Mouse (Mus musculus) kidney, postnatal 0 days (tissue): Measurements from ENCODE around the gene Mef2d. TPM values are rescaled to one million over a fixed set of nuclear protein-coding genes. Genes with fewer than 3 reads are reported as not detected.

Experiments
- ATAC-seq: fragments of 200-750 bp; cut with Nextera tagmentation; replicated peaks from 2 replicates; pipeline ENCODE4 v1.8.0; 2017; ENCODE audit warnings: low read depth, moderate number of reproducible peaks, moderate TSS enrichment, moderate library complexity; ENCODE audit not compliant: low FRiP score
- DNase-seq: peaks from one replicate; pipeline ENCODE4 v3.0.0-alpha.2; 2016; ENCODE audit warnings: low spot score
- H3K27ac ChIP-seq: fragments of 300-500 bp; sonication (generic); 2 replicates; pipeline ENCODE4 v1.5.1; 2014; ENCODE audit warnings: mild to moderate bottlenecking
- H3K27me3 ChIP-seq: fragments of 300-500 bp; sonication (generic); 2 replicates; pipeline ENCODE4 v1.6.1; 2014; ENCODE audit warnings: low read length, mixed read lengths; ENCODE audit not compliant: insufficient read depth
- H3K36me3 ChIP-seq: fragments of 300-500 bp; sonication (generic); 2 replicates; pipeline ENCODE4 v1.6.1; 2014; ENCODE audit warnings: low read length, mixed read lengths; ENCODE audit not compliant: insufficient read depth
- H3K4me1 ChIP-seq: fragments of 300-500 bp; sonication (generic); replicated peaks from 2 replicates; pipeline ENCODE4 v1.6.1; 2014; ENCODE audit warnings: antibody characterized with exemption, low read length, mixed read lengths; ENCODE audit not compliant: insufficient read depth
- H3K4me2 ChIP-seq: fragments of 300-500 bp; sonication (generic); 2 replicates; pipeline ENCODE4 v1.6.1; 2014; ENCODE audit warnings: mild to moderate bottlenecking, low read length, moderate library complexity, mixed read lengths
- H3K4me3 ChIP-seq: fragments of 300-500 bp; sonication (generic); replicated peaks from 2 replicates; pipeline ENCODE4 v1.5.1; 2014; ENCODE audit warnings: low read depth, low read length
- H3K9ac ChIP-seq: fragments of 300-500 bp; sonication (generic); 2 replicates; pipeline ENCODE4 v1.6.1; 2014; ENCODE audit warnings: low read depth, low read length
- H3K9me3 ChIP-seq: fragments of 300-500 bp; sonication (generic); replicated peaks from 2 replicates; pipeline ENCODE4 v1.6.1; 2016; ENCODE audit warnings: low read length, inconsistent platforms, mixed read lengths
- CTCF ChIP-seq: IDR thresholded peaks from 2 replicates; pipeline ENCODE4 v1.5.1; 2016; ENCODE audit warnings: antibody characterized with exemption, low read depth, mild to moderate bottlenecking, moderate library complexity
- WGBS: fragments of 180-500 bp; shearing (Covaris S2); extraction: QIAGEN DNeasy Blood & Tissue Kit; methylation state at CpG from one replicate; pipeline ENCODE4 v1.1.7; 2014; 5-methylcytosine and 5-hydroxymethylcytosine counted together
- polyA plus RNA-seq: library from polyadenylated mRNA; unstranded; fragments of >200 nt; fragmentation: Nextera tagmentation; extraction: Ambion mirVana; gene quantifications from 2 replicates; pipeline ENCODE4 v1.2.1, GENCODE M21; 2015

Gene Mef2d
- polyA plus RNA-seq, 1 experiment from 2014 or later: 16.2 TPM

- no peak for ATAC-seq
- Histone ChIP-seq H3K27me3 (no peaks in the 10 kb centered on the region), H3K9me3 (no peaks in the 10 kb centered on the region), H3K9ac (no peak overlapping the region), H3K36me3 (peaks cover 81% of the 10 kb centered on the region), H3K4me3 (no peak overlapping the region), H3K27ac (peak overlapping the region; percentile 25; the same call in 1 of the 2 replicates), H3K4me2 (no peak overlapping the region), H3K4me1 (no peaks in the 10 kb centered on the region)
- DNase-seq: no peak
- 48% methylated on average over 3 of the region's 3 CpGs for WGBS
- no peak for TF ChIP-seq CTCF
These were observed 22.1 kb downstream of the Mef2d start for GRCm38 (mm10) chr3:88164263-88164662.

DNA sequence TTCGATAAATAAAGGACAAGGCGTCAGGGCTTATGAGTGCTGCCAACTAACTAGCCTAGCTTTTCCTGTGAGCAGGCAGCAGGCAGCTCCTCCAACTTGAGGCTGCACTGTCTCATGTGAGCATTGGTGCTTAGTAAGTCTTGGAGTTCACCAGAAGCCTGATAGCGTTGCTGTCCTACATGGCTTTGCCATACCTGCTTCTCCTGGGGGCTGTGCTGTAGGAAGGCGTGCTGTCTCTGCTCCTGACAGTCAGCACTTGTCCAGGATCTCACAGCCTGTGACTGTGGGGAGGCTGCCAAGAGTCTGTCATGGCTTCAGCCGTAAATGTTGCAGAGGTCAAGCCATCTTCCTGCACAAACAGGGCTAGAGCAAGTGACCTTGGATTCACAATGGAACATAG lies 23.9 kb downstream of the Mef2d start:
- ATAC-seq: no peak
- H3K9ac ChIP-seq: no peak overlapping the region
- no peaks in the 10 kb centered on the region for H3K27me3 ChIP-seq
- no peak for TF ChIP-seq CTCF
- H3K4me3 ChIP-seq: no peak overlapping the region
- WGBS: 82% methylated on average over 5 of the region's 5 CpGs
- no peak for DNase-seq
- no peak overlapping the region for H3K4me2 ChIP-seq
- H3K4me1 ChIP-seq: no peaks in the 10 kb centered on the region
- peaks cover 82% of the 10 kb centered on the region for H3K36me3 ChIP-seq
- no peaks in the 10 kb centered on the region for H3K9me3 ChIP-seq
- H3K27ac ChIP-seq: no peak overlapping the region

DNA sequence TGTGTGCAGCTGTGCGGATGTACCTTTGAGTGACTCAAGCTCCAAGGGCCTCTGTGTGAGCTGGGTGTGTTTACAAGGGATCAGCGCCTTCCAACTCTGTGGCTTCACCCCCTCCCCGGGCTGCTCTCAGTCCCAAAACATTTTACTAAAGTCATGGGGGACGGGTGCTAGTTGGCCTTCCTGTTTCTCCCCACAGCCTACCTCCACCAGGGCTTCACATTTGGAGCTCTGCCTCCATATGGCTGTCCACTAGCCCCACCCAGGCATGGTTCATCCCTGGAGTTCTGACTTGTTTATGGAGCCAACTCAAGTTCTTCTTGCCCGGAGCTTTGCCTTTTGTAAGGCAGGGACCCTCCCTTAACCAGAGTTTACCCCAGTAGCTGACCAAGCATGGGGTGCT lies 28.2 kb downstream of the Mef2d start:
- no peak overlapping the region for H3K9ac ChIP-seq
- H3K4me2 ChIP-seq: no peak overlapping the region
- H3K4me3 ChIP-seq: no peak overlapping the region
- H3K4me1 ChIP-seq: no peaks in the 10 kb centered on the region
- no peak overlapping the region for H3K27ac ChIP-seq
- peaks cover 60% of the 10 kb centered on the region for H3K36me3 ChIP-seq
- no peaks in the 10 kb centered on the region for H3K27me3 ChIP-seq
- no peak for TF ChIP-seq CTCF
- H3K9me3 ChIP-seq: no peaks in the 10 kb centered on the region
- ATAC-seq: no peak
- WGBS: 82% methylated on average over 5 of the region's 5 CpGs
- DNase-seq: no peak

- ATAC-seq (no peak), DNase-seq (no peak)
- Histone ChIP-seq H3K4me2 (no peak overlapping the region), H3K4me1 (0 out of 2 replicates have a peak, but pooled peaks cover 3% of the 10 kb centered on the region), H3K27ac (no peak overlapping the region), H3K36me3 (peaks cover 51% of the 10 kb centered on the region), H3K27me3 (no peaks in the 10 kb centered on the region), H3K9me3 (no peaks in the 10 kb centered on the region), H3K9ac (no peak overlapping the region), H3K4me3 (no peak overlapping the region)
- TF ChIP-seq CTCF: no peak
- 83% methylated on average over 3 of the region's 3 CpGs for WGBS
These were observed 30.3 kb downstream of the Mef2d start for GRCm38 (mm10) chr3:88172440-88172839.

DNA sequence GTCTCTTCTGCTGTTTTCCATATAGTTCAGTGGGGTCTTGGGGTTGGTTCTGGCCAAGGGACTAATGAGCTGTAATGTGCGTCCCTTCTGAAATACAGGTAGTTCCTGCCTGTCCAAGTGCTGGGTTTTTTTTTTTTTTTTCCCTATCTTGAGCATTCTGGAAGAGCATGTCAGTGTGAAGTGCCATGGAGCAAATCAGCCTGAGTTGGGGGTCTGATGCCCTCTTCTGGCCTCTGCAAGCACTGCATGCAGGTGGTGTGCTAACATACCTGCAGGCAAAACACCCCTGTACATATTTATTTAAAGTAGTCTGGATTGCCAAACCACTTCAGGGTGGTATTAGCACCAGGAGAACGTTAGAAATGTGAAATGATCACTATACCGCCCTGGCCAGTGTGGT lies 31.2 kb downstream of the Mef2d start:
- Histone ChIP-seq H3K9ac (no peak overlapping the region), H3K27me3 (no peaks in the 10 kb centered on the region), H3K9me3 (no peaks in the 10 kb centered on the region), H3K36me3 (peaks cover 42% of the 10 kb centered on the region), H3K4me1 (0 out of 2 replicates have a peak, but pooled peaks cover 3% of the 10 kb centered on the region), H3K4me3 (no peak overlapping the region), H3K27ac (no peak overlapping the region), H3K4me2 (no peak overlapping the region)
- ATAC-seq (no peak), DNase-seq (peak; percentile 58)
- TF ChIP-seq CTCF: peak; percentile 78
- WGBS: 41% methylated on average over 3 of the region's 3 CpGs

- H3K27me3 ChIP-seq: no peaks in the 10 kb centered on the region
- H3K9me3 ChIP-seq: no peaks in the 10 kb centered on the region
- TF ChIP-seq CTCF: no peak
- H3K36me3 ChIP-seq: peaks cover 30% of the 10 kb centered on the region
- DNase-seq (no peak), ATAC-seq (no peak)
- WGBS: 74% methylated on average over 2 of the region's 2 CpGs
- 0 out of 2 replicates have a peak, but pooled peaks cover 3% of the 10 kb centered on the region for H3K4me1 ChIP-seq
- H3K4me3 ChIP-seq: no peak overlapping the region
- H3K9ac ChIP-seq: no peak overlapping the region
- H3K27ac ChIP-seq: no peak overlapping the region
- no peak overlapping the region for H3K4me2 ChIP-seq
These were observed 32.7 kb downstream of the Mef2d start for GRCm38 (mm10) chr3:88174894-88175293.

DNA sequence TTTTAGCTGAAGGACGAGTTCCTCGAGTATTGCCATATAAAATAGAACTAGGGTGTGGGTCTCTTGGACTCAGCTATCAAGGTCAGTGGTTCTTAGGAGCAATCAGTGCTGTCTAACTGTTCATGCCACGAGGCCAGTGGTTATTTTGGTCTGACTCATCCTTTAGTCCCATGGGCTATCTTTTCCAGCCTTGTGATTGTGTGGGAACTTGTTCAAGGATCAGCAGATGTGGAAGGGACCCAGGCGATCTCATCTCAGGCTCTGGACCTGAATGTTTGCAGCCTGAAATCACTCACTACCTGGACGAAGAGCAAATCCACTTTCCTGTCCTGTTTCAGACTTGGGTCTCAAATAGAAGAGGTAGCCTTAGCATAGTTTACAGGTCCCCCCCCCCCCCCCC lies 34.9 kb downstream of the Mef2d start:
- H3K4me1 ChIP-seq: 0 out of 2 replicates have a peak, but pooled peaks cover 3% of the 10 kb centered on the region
- DNase-seq (no peak), ATAC-seq (no peak)
- H3K4me2 ChIP-seq: peak overlapping the region; percentile 51
- H3K9ac ChIP-seq: peak overlapping the region; percentile 67; the same call in 1 of the 2 replicates
- no peak for TF ChIP-seq CTCF
- H3K27me3 ChIP-seq: no peaks in the 10 kb centered on the region
- 64% methylated on average over 5 of the region's 5 CpGs for WGBS
- H3K4me3 ChIP-seq: peak overlapping the region; percentile 41
- peak overlapping the region; percentile 98 for H3K27ac ChIP-seq
- H3K36me3 ChIP-seq: peaks cover 10% of the 10 kb centered on the region; the same call in 1 of the 2 replicates
- no peaks in the 10 kb centered on the region for H3K9me3 ChIP-seq
